Mouse (Mus musculus) skeletal muscle tissue, adult 2 months (tissue): ENCODE results near the gene Frzb.
A peak's percentile ranks its signal among the peaks of the same experiment; 100 is the strongest.
"Not testable (repeated sequence)": the region's sequence is repeated elsewhere in the genome, so short reads cannot be mapped to it uniquely, and the experiment has no call there.

Experiments used
- DNase-seq: peaks from one replicate; pipeline ENCODE4 v3.0.0-alpha.2; 2012; ENCODE audit warnings: low read depth, low spot score

Gene Frzb

GRCm38 (mm10) chr2:80447291-80447791 is at the start of gene Frzb:
Gene Frzb (minus strand): TSS chr2:80447625.
- DNase-seq = no peak

DNA sequence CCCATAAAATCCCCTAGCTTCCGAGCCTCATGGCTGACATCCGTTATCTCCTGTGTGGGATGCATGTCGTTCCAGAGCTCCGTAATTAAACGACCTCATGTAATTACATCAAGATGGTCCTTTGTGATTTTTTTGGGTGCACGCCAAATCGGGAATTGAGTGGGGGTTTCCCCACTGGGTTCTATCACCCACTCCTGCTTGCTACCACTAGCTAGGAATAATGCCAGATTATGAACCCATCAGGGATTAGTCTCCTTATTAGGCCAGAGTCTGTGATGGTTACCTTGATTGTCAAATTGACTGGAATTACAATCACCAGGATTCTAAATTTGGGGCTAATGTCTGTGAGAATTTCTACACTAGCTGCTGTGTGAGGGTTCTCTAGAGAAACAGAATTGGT is 47.9 kb upstream of the Frzb start:
- DNase-seq = not testable (repeated sequence)

DNA sequence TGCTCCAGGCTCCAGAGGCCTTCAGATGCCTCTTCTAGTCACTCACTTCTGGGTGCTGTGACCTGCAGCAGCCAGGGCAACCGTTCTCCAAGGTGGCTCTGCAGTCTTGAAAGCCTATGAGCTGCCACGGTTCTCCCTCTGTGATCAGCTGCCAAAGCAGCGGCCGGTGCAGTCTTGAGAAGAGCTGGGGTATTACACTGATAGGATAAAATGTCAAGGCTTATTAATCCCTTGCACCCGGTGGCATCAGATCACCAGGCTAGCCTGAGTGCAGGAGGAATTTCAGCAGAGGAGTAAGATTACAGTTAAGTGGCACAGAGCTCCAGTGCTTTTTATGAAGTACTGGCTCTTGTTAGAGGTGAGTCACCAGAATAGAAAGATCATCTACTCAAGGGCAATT is 39.4 kb upstream of the Frzb start:
- DNase-seq = peak; percentile 67

GRCm38 (mm10) chr2:80484951-80485350 is 37.5 kb upstream of the Frzb start:
- no peak for DNase-seq

- DNase-seq = no peak
These were observed 28.4 kb upstream of the Frzb start for GRCm38 (mm10) chr2:80475831-80476230.

DNA sequence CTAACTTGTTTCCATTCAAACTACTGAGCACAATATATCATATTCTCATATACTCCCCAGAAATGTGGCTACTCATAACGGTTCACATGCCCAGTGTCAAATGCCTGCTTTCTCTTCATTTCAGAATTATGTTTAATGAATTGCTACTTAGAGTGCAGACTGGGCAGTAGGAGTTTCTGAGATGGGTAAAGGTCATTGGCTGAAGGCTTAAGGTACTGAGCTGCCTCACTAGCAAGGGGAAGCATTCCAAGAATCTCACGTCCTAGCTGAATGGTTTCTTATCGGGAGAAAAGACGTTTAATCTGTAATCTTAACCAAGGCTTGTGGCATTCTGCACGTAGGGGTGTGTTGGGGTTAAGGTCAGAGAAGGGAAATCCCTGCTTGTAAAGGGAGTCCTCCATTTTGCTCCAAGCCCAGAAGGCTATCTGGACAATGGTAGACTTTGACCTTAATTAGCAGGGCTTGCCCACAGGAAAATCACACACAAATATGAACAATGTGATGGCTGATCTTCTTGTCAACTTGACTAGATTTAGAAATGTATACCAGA is 26.9 kb upstream of the Frzb start:
- DNase-seq = no peak

DNA sequence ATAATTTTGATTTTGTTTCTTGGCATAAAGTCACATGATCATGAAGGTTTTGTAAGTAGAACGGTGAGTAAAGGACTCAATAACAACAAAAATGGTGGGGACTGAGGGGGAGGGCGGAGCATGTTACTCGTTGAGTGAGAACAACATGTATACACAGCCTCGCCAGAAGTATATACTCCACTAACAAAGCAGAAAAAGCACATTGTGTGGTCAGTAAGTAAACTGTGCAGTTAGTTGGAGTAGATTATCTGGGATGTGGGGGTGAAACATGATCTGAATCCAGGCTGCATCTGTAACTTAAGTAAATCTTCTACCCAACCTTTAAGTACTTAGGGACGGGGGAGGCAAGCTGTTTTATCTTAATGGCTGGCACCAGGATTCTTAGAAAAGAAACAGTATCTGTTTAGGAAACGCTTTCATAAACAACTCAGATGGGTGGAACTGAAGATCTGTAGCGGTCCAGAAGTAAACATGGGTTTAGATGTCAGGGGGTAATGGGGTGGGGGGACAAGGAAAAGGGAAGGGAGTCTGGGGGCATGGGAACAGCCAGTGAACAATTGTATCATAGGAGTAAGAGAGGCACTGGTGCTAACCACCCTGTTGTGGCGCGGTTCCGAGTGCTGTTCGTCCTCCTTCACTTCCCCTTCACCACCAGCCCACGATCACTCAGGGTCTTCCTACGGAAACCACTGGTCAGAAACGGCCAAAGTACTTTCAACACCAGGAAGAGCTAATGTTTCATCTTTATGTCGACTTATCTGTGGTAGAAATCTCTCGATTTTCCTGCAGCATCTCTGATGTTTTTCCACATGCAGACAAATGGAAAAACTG is 18.8 kb upstream of the Frzb start:
- no peak for DNase-seq

- no peak for DNase-seq
These were observed 14.4 kb upstream of the Frzb start for GRCm38 (mm10) chr2:80461827-80462226.

DNA sequence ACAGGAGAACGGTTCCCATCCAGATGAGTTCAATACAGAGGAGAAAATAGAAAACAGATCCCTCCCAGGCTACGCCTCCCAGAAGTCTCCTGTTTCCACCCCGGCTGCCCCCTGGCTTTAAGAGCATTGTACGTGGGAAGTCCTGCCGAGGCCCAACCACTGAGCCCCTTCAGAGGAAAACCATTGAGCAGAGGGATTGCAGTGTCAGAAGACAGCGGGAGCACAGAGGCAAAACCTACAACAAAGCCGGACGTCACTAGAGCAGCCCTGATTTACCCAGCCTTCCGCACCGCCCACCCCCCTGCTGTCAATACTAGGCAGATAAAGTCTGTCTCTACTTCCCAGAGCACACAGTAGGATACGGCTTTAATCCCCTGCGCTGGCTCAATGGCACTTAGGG is 806 bp upstream of the Frzb start:
- DNase-seq = no peak

DNA sequence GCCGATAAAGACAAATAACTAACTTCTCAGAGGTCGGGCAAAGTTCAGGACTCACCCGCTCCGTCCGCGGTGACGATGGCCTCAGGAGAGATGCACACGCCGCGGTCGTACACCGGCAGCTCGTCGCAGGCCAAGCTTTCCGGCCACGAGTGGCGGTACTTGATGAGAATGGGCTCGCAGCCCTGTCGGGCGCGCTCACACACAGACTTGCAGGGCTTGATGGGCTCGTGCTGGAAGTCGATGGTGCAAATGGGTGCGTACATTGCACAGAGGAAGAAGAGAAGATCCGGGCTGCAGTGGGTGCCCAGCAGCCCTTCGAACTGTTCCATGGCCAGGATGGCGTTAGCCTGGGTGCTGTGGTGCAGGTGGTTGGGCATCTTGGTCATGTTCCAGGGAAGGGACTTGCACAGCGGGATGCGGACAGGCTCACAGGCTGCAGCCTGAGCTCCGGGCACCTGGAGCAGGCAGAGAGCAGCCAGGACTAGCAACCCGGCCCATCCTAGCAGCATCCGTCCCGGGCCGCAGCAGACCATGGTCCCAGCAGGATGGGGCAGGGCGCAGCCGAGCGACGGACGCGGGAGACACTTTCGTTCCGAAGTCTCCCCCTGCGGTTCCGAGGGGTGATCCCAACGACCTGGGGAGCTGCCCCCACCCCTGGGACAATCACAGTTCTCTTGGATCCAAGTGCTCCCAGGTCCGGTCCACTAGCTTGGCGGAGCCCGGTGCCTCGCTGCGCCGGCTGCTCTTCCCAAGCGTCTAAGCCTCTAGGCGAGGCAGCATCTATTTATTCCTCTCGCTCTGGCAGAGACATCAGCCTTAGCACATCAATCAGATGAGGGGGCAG is 895 bp downstream of the Frzb start:
- no peak for DNase-seq

DNA sequence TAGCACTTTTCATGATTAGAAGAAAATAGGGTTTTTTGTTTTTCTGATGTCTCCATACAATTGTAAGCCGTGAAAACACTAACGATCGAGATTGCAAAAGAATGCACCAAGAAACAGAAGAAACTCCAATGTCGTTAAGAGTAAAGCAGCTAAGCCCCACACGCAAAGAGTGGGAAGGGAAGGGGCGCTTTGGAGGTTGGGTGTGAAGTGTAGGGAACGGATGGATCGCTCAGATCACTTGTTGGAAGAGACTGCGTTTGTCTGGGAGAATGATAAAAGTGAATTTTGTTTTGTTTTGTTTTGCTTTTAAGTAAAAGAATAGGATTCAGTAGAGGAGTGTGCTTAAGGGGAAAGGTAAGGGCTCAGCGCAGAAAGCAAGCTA is 1.5 kb downstream of the Frzb start:
- DNase-seq = no peak

DNA sequence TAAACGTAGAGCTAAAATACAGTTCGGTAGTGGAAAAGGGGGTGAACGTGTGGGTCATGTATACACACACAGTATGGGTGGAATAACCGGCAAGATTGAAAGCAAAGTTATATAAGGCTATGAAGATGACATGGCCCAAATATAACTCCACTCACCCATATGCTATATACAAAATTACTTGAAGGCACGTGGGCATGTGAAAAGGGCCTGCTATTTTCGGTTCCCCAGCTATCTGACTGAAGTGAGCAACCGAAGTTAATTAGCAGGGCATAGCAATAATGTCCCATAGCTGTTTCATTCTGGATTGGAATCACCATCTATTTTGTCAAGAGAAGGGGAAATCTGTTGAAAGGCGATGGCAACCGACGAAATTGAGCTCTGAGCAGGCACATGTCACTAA is 1.9 kb downstream of the Frzb start:
- no peak for DNase-seq

DNA sequence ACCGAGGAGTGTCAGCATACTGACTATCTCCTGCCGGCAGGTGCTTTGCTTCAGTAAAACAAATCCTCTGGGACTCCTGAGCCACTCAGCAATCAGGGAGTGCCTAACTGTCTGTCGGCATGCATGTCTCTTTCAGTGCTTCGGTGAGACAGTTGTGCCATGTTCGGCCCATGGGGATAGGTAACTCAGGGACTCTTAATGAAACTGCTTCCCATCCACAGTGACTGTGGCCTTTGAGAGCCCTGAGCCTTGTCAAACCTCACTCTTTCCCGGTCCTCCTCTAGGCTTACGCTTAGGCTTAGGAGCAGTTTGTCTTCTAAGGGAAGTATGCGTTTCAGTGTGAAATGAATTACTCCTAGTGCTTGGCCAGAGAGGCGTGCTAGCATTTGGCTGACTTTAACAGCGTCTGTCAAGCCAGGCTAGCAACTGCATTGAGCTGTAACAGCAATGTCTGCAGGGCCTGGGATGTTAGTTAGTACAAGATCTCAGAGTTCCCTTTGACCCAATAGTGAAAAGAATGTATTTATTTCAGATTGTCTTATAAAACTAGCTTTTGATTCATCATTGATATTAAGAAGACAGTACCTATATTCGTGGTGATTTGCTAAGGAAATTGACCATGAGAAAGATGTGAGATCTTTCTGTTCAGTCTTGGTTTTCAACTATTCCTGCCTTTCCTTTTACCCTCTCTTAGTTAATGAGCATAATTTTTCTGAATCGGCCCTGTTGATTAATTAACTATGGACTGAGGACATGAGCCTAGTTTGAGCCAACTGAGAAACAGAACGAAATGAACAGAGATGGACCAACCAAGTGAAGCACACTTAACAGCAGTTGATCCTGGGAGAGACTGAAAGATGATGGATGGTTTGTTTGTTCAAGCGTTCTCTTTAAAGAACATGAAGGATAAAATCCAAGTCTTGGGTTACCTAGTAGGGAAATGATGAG is 2.7 kb downstream of the Frzb start:
- no peak for DNase-seq

- no peak for DNase-seq
These were observed 3.5 kb downstream of the Frzb start for GRCm38 (mm10) chr2:80443962-80444361.

- no peak for DNase-seq
These were observed 6.0 kb downstream of the Frzb start for GRCm38 (mm10) chr2:80441386-80441785.

DNA sequence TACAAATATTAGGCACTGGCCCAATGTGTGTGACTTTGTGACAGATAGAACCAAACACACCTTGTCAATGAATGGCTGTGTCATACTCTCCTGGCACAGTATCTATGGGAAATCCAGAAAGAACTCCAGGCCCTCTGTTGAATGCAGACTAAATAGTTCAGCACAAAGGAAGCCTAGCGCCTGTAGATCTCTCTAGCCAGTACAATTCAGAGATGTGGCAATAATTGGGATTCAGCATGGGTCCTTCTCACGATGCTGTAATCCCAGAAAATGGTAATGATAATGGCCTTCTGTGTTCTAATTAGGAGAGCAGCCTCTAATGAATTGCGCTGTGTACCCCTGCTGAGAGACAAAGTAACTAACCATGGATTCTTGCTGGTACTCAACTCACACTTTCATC is 8.6 kb downstream of the Frzb start:
- no peak for DNase-seq

DNA sequence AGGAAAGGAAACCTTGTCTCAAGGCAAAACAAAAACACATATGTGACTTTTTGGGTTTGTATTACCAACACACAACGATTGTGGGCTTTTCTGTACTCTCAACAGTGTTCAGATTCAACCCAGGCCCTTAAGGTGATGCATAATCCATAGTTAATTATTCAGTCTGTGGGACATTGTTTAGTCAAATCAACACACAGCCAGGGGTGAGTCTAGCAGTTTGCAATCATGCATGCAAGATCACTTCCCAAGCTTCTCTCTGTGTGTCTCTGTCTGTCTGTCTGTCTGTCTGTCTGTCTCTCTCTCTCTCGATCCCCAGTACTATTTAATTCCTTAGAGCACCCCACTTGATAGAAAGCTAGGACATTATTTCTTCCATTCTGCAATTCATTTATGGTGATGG is 10.0 kb downstream of the Frzb start:
- DNase-seq = no peak

- no peak for DNase-seq
These were observed 12.4 kb downstream of the Frzb start for GRCm38 (mm10) chr2:80434783-80435572.

DNA sequence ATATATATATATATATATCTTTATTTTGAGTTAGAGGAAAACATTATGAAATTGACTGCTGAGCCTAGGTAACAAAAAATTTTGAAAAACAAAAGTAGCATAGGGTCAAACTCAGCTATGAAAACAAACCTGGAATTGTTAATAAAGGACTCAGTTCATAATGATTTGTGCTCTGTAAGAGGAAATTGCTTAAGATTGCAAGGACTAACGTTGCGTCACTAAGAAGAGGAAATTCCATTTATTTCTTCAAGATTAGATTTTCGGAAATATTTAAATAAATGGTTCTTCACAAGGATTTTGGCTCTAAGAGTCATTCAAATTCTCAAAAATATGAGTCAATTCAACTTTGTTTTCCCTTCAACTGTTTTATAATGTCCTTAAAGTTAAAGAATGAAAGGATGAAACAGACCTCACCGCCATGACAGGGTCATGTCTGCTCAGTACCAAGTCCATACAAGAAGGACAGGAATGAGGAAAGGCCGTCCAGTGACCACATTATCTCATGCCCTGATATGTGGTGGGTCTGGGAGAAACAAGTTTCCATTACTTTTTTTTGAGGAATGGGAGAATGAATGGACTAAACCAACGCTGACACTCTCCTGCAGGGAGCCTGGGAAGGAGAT is 14.1 kb downstream of the Frzb start:
- no peak for DNase-seq
